Mouse (Mus musculus) embryonic facial prominence, embryonic 11.5 days (tissue): ENCODE results near the gene Cyth1. TPM values are rescaled to one million over a fixed set of nuclear protein-coding genes. Genes with fewer than 3 reads are reported as not detected.

Experiments
- ATAC-seq: fragments of 200-750 bp; cut with Nextera tagmentation; replicated peaks from 2 replicates; pipeline ENCODE4 v1.8.0; 2017; ENCODE audit warnings: low read depth; ENCODE audit not compliant: insufficient number of reproducible peaks, low FRiP score, low TSS enrichment
- DNase-seq: peaks from one replicate; pipeline ENCODE4 v3.0.0-alpha.2; 2015; ENCODE audit warnings: low spot score
- H3K27ac ChIP-seq: fragments of 300-500 bp; sonication (generic); replicated peaks from 2 replicates; pipeline ENCODE4 v1.5.1; 2014; ENCODE audit warnings: mild to moderate bottlenecking, low read depth, low read length, control low read depth
- H3K27me3 ChIP-seq: fragments of 300-500 bp; sonication (generic); 2 replicates; pipeline ENCODE4 v1.6.1; 2014; ENCODE audit warnings: mild to moderate bottlenecking, low read length, moderate library complexity, mixed read lengths; ENCODE audit not compliant: control insufficient read depth, insufficient read depth
- H3K36me3 ChIP-seq: fragments of 300-500 bp; sonication (generic); replicated peaks from 2 replicates; pipeline ENCODE4 v1.6.1; 2014; ENCODE audit warnings: low read depth, mild to moderate bottlenecking, low read length, moderate library complexity, mixed read lengths; ENCODE audit not compliant: control insufficient read depth, insufficient read depth
- H3K4me1 ChIP-seq: fragments of 300-500 bp; sonication (generic); 2 replicates; pipeline ENCODE4 v1.6.1; 2014; ENCODE audit warnings: low read length, mixed read lengths; ENCODE audit not compliant: control insufficient read depth, insufficient read depth
- H3K4me2 ChIP-seq: fragments of 300-500 bp; sonication (generic); 2 replicates; pipeline ENCODE4 v1.6.1; 2014; ENCODE audit warnings: low read depth, mild to moderate bottlenecking, control low read depth, low read length, moderate library complexity
- H3K4me3 ChIP-seq: fragments of 300-500 bp; sonication (generic); 2 replicates; pipeline ENCODE4 v1.5.1; 2014; ENCODE audit warnings: low read depth, low read length, control low read depth
- H3K9ac ChIP-seq: fragments of 300-500 bp; sonication (generic); replicated peaks from 2 replicates; pipeline ENCODE4 v1.6.1; 2014; ENCODE audit warnings: mild to moderate bottlenecking, control low read depth, low read length
- H3K9me3 ChIP-seq: fragments of 300-500 bp; sonication (generic); replicated peaks from 2 replicates; pipeline ENCODE4 v1.6.1; 2016; ENCODE audit warnings: mild to moderate bottlenecking, low read length, inconsistent platforms, mixed read lengths; ENCODE audit not compliant: control insufficient read depth
- WGBS: fragments of 180-500 bp; shearing (Covaris S2); extraction: QIAGEN DNeasy Blood & Tissue Kit; methylation state at CpG from one replicate; pipeline ENCODE4 v1.1.7; 2014; 5-methylcytosine and 5-hydroxymethylcytosine counted together
- polyA plus RNA-seq: library from polyadenylated mRNA; unstranded; fragments of >200 nt; fragmentation: Nextera tagmentation; extraction: Ambion mirVana; gene quantifications from 2 replicates; pipeline ENCODE4 v1.2.1, GENCODE M21; 2014

Cyth1 gene
- polyA plus RNA-seq, 1 experiment from 2014 or later = 11.4 TPM

GRCm38 (mm10) chr11:118219066-118219465 lies 29.3 kb downstream of the Cyth1 start:
- H3K4me1 ChIP-seq = no peaks in the 10 kb centered on the region; the same call in 1 of the 2 replicates
- no peak overlapping the region for H3K27ac ChIP-seq
- no peak for ATAC-seq
- H3K4me3 ChIP-seq = no peak overlapping the region
- no peaks in the 10 kb centered on the region for H3K27me3 ChIP-seq
- H3K9ac ChIP-seq = no peak overlapping the region
- 90% methylated on average over 4 of the region's 4 CpGs for WGBS
- DNase-seq = no peak
- no peaks in the 10 kb centered on the region for H3K36me3 ChIP-seq
- H3K9me3 ChIP-seq = no peaks in the 10 kb centered on the region
- no peak overlapping the region for H3K4me2 ChIP-seq

DNA sequence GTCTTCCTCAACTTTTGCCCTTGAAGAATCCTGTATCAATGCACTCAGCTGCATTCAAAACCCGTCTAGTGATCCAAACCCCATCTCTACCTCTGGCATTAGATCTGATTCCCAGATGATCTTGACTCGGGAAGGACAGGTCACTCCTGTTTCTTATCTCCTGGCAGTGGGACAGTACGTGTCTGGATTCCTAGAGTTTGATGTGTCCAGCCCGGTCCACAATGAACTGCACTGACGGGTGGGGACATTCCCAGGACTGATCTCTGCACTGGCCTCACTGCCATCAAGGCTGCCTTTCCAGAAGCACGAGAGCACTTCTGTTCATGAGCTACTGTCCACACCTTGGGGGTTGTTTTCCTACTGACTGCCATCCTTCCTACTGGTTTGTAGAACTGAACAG lies 31.9 kb downstream of the Cyth1 start:
- H3K4me3 ChIP-seq = no peak overlapping the region
- no peak for DNase-seq
- no peaks in the 10 kb centered on the region for H3K36me3 ChIP-seq
- no peak for ATAC-seq
- H3K9me3 ChIP-seq = no peaks in the 10 kb centered on the region
- no peak overlapping the region for H3K27ac ChIP-seq
- H3K27me3 ChIP-seq = no peaks in the 10 kb centered on the region
- no peak overlapping the region for H3K4me2 ChIP-seq
- H3K4me1 ChIP-seq = no peaks in the 10 kb centered on the region
- H3K9ac ChIP-seq = no peak overlapping the region
- WGBS = 86% methylated on average over 6 of the region's 6 CpGs

DNA sequence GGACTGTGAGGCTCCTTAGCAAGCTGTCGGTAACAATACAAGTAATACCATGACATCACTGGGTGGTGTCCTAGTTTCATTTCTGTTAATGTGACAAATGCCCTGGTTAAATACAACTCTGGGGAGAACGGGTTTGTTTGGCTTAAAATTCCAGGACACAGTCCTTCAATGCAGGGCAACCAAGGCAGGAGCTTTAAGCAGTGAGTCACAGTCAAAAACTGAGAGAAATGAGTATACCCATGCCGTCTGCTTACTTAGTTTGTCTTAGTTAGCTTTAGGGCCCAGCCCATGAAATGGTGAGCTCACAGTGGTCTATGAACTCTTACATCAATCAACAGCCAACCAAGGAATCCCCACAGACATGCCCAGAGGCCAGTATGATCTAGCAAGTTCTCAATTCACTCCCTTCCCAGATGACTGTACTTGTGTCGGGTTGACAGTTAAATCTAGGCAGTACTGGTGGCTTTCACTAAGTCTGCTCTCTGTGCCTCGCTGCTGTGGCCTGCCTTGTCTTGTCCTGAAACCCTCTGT lies 32.4 kb downstream of the Cyth1 start:
- H3K27ac ChIP-seq = no peak overlapping the region
- no peak overlapping the region for H3K4me3 ChIP-seq
- H3K4me2 ChIP-seq = no peak overlapping the region
- DNase-seq (no peak), ATAC-seq (no peak)
- H3K27me3 ChIP-seq = no peaks in the 10 kb centered on the region
- no peaks in the 10 kb centered on the region for H3K9me3 ChIP-seq
- H3K9ac ChIP-seq = no peak overlapping the region
- 73% methylated on average over 5 of the region's 5 CpGs for WGBS
- H3K36me3 ChIP-seq = no peaks in the 10 kb centered on the region
- H3K4me1 ChIP-seq = no peaks in the 10 kb centered on the region

GRCm38 (mm10) chr11:118212636-118213112 lies 35.7 kb downstream of the Cyth1 start:
- H3K27me3 ChIP-seq = no peaks in the 10 kb centered on the region
- H3K9me3 ChIP-seq = no peaks in the 10 kb centered on the region
- ATAC-seq (no peak), DNase-seq (no peak)
- H3K4me1 ChIP-seq = peaks cover 11% of the 10 kb centered on the region
- no peak overlapping the region for H3K27ac ChIP-seq
- no peak overlapping the region for H3K4me3 ChIP-seq
- no peak overlapping the region for H3K9ac ChIP-seq
- WGBS = 72% methylated on average over 7 of the region's 7 CpGs
- no peaks in the 10 kb centered on the region for H3K36me3 ChIP-seq
- H3K4me2 ChIP-seq = no peak overlapping the region

DNA sequence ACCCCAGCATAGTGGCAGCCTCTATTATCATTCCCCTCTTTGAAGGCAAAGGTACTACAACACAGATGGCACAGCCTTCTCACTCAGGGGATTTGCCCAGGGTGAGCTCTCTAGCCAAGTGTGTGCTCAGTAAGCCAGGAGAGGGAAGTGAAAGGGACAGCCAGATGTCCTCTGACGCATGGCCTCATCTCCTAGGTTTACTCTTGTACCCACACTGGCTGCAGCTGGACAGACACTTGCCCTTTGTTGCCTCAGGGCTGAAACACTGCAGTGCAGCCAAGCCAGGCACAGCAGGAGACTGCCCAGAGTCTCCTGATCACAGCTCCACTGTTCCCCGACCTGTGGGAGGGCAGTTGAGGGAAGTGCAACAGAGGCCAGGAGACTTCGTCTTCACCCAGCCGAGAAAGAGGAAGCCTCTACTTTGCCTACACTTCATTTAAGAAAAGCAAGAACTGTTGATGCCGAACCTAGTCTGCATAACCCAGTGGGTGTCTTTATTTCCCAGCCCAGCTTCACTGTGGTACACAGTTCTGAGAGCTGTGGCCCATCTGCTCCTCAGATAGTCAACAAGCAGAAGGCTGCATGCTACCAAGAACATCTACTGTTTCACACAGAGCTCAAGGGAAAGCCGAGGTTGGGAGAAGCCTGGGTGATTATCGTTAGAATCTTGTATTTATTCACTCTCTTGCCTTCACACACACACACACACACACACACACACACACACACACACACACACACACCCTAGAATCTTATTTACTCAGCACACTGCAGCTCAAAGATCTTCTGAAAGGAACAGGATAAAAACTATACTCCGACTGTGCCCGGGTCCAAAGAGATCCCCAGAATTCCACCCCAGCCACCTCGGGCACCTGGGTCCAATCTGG lies 36.4 kb downstream of the Cyth1 start:
- H3K9me3 ChIP-seq = no peaks in the 10 kb centered on the region
- no peaks in the 10 kb centered on the region for H3K27me3 ChIP-seq
- no peak overlapping the region for H3K4me2 ChIP-seq
- no peak overlapping the region for H3K4me3 ChIP-seq
- no peak for ATAC-seq
- no peak overlapping the region for H3K27ac ChIP-seq
- WGBS = 43% methylated on average over 10 of the region's 10 CpGs
- DNase-seq = no peak
- no peak overlapping the region for H3K9ac ChIP-seq
- no peaks in the 10 kb centered on the region for H3K36me3 ChIP-seq
- H3K4me1 ChIP-seq = peaks cover 11% of the 10 kb centered on the region

DNA sequence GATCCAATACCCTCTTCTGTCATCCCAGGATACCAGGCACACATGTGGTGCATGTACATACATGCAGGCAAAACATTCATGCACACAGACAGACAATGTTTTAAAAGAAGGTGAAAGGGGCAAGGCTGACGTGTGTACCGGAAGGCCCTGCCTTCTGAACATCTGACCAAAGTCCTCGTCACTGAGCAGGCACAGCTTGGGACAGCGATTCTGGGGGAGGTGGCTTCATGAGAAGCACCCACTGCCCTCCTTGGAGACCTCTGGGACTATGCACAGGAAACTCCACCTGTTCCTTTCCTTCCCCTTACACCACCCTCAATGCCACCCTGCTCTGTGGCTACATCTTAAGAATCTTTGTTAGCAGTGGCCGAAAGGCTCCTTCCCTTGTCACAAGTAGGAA lies 37.4 kb downstream of the Cyth1 start:
- Histone ChIP-seq H3K9ac (no peak overlapping the region), H3K27ac (no peak overlapping the region), H3K36me3 (no peaks in the 10 kb centered on the region), H3K4me1 (peaks cover 11% of the 10 kb centered on the region), H3K27me3 (no peaks in the 10 kb centered on the region), H3K4me3 (no peak overlapping the region), H3K4me2 (no peak overlapping the region), H3K9me3 (no peaks in the 10 kb centered on the region)
- ATAC-seq = no peak
- 86% methylated on average over 5 of the region's 5 CpGs for WGBS
- no peak for DNase-seq

GRCm38 (mm10) chr11:118210116-118210515 lies 38.3 kb downstream of the Cyth1 start:
- H3K4me3 ChIP-seq = no peak overlapping the region
- no peak overlapping the region for H3K9ac ChIP-seq
- H3K27me3 ChIP-seq = no peaks in the 10 kb centered on the region
- ATAC-seq (no peak), DNase-seq (no peak)
- H3K4me1 ChIP-seq = peaks cover 11% of the 10 kb centered on the region
- no peak overlapping the region for H3K4me2 ChIP-seq
- WGBS = 87% methylated on average over 4 of the region's 4 CpGs
- H3K9me3 ChIP-seq = no peaks in the 10 kb centered on the region
- no peak overlapping the region for H3K27ac ChIP-seq
- no peaks in the 10 kb centered on the region for H3K36me3 ChIP-seq

GRCm38 (mm10) chr11:118209376-118209775 lies 39.0 kb downstream of the Cyth1 start:
- H3K27ac ChIP-seq = no peak overlapping the region
- ATAC-seq = no peak
- no peak overlapping the region for H3K4me3 ChIP-seq
- H3K9me3 ChIP-seq = no peaks in the 10 kb centered on the region
- no peaks in the 10 kb centered on the region for H3K27me3 ChIP-seq
- no peaks in the 10 kb centered on the region for H3K36me3 ChIP-seq
- H3K4me2 ChIP-seq = no peak overlapping the region
- no peak for DNase-seq
- H3K4me1 ChIP-seq = peaks cover 11% of the 10 kb centered on the region
- WGBS = 61% methylated on average over 3 of the region's 3 CpGs
- H3K9ac ChIP-seq = no peak overlapping the region
